Mouse (Mus musculus) cerebellum, adult 2 months (tissue): ENCODE measurements around the gene Catsperg2.
"Not testable (repeated sequence)": the region's sequence is repeated elsewhere in the genome, so short reads cannot be mapped to it uniquely, and the experiment has no call there.

Experiments
- CTCF ChIP-seq: fragments of 200-500 bp; IDR thresholded peaks from 2 replicates; pipeline ENCODE4 v1.5.1; 2011; ENCODE audit warnings: low read depth, mild to moderate bottlenecking, control low read depth, low read length, moderate library complexity, borderline replicate concordance; ENCODE audit not compliant: insufficient read depth
- POLR2A ChIP-seq: fragments of 200-500 bp; IDR thresholded peaks from 2 replicates; pipeline ENCODE4 v1.6.1; 2011; ENCODE audit warnings: low read length, control low read depth, borderline replicate concordance; ENCODE audit not compliant: insufficient read depth

DNA sequence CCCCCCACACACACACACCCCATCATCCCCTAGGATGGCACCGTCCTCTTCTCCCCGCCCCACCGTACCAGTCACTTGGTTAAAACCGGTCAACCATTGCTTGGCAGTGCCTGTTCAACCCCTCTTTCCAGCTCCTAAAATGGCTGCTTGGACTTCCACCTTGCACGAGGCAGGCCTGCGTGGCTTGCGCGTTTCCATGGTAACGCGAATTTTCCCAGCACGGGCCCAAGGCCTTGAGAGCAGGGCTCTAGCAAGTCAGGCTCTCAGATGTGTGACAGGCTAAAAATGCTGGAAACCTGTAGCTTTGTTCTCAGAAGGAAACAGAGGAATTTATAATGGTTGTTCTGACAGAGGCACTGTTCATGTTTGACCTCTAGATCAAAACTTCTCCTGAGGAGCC lies at the start of gene Catsperg2:
- not testable (repeated sequence) for TF ChIP-seq CTCF, POLR2A
